Mouse (Mus musculus): ENCODE measurements around the gene Epm2aip1.

Epm2aip1 gene

GRCm38 (mm10) chr9:111289294-111289831 lies 17.6 kb downstream of the Epm2aip1 start:
- DNase-seq: no peak

- DNase-seq: peak; percentile 95
These were observed 18.2 kb downstream of the Epm2aip1 start for GRCm38 (mm10) chr9:111289832-111290339.

DNA sequence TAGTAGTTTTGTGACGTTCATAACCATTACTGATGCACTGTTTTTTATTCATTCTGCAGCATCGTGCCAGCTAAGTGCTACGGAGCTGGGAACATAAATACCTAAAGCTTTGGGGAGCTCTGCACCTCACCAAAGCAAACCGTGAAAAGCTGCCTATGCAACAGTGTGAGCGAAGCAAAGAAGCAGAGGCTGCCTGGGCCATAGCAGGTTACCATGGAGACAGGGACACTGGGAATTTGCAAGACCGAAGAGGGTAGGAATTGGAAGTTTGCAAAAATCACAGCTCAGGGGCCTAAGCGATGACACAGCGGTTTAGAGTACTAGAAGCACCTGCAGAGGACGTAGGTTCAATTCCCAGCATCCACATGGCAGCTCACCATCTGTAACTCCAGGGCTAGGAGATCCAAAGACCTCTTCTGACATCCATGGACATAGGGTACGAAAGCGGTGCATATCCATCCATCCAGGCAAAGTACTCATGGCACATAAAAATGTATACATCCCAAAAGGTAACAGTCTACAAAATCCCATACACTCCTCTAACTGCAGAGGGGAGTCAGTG lies 18.9 kb downstream of the Epm2aip1 start:
- no peak for DNase-seq

DNA sequence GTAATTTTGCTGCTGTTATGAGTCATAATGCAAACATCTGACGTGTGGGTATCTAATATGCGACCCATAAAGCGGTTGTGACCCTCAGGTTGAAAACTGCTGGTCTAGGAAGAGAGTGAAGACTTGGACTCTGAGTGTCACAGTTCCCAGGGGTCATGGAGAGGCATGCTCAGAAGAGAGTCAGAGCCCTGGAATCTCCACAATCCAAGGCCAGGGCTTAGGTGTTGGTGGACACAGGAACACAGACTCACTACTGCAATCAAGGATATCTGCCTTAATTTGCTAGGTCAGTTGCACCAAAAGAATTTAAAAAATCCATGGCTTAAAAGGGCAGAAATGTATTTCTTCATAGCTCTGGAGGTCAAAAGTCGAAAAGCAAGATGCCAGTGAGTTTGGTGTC lies 21.5 kb downstream of the Epm2aip1 start:
- DNase-seq: no peak

DNA sequence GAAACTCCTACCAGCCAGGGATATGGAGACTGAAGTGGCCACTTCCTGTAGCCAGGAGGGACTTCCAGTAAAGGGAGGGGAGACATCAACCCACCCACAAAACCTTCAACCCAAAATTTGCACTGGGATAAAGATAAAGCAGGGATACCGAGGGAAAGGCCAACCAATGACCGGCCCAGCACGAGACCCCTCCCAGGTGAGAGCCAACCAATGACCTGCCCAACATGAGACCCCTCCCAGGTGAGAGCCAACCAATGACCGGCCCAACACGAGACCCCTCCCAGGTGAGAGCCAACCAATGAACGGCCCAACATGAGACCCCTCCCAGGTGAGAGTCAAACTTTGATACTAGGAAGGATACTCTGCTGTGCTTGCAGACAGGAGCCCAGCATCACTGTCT lies 23.2 kb downstream of the Epm2aip1 start:
- DNase-seq: no peak

GRCm38 (mm10) chr9:111295323-111295722 lies 23.6 kb downstream of the Epm2aip1 start:
- DNase-seq: no peak

GRCm38 (mm10) chr9:111296433-111296832 lies 24.7 kb downstream of the Epm2aip1 start:
- no peak for DNase-seq

DNA sequence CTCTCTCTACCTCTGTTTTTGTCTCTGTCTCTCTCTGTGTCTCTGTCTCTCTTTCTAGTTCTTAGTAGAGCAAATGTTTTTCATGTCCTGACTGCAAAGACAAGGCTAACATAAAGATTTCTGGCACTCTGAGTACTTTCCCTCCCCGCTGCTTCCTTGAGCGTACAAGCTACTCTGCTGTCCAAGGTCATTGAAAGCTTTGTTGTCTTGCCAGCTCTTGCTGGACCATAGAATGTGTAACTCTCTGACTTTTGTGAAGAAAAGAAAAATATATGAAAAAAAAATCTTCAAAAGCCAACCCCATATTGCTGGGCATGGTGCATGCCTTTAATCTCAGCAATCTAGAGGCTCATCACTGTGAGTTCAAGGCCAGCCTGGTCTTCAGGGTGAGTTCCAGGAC lies 26.9 kb downstream of the Epm2aip1 start:
- no peak for DNase-seq

DNA sequence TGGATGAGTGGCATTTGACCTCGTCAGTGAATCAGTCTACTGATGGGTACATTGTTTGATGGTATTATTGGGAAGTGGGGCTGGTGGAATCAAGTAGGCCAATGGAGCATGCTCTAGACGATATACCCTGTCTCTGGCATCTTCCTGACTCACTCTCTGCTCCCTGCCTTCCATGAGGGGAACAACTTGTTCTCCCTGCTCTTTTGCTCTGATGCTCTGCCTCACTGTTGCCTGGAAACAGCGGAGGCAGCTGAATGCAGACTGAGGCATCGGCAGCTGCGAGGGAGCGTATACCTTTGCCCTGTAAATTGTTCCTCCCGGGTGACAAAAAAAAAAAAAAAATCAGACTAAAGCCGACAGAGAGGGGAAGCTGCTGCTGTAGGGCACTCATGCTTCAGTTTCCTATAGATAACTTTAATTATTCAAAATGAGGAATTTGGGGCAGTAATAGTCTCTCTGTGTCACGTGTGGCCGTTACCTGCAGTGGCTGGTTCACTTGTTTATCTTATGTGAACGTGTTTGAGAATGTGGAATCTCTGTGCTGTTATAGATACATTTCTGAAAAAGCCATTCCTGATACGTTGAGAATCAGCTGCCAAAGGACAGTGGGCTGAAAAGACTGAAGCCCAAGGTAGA lies 30.6 kb downstream of the Epm2aip1 start:
- no peak for DNase-seq

GRCm38 (mm10) chr9:111304036-111304435 lies 32.3 kb downstream of the Epm2aip1 start:
- DNase-seq: no peak

DNA sequence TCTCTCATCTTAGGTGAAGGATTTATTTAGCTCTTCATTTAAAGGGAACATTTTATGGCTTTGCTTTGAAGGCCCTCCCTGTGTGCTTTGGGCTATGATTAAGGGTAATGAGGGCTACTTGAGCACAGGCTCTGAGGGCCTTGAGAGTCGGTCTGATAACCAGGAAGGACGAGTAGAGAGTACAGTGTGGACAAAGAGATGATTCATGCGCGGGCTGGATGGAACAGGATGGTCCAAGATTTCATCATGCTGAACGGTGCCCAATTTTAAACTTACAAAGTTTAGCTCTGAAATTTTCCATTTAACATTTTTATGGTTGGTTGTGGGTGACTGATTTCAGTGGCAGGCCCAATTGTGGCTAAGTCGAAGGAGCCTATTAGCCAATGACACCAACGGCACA lies 34.4 kb downstream of the Epm2aip1 start:
- DNase-seq: no peak

DNA sequence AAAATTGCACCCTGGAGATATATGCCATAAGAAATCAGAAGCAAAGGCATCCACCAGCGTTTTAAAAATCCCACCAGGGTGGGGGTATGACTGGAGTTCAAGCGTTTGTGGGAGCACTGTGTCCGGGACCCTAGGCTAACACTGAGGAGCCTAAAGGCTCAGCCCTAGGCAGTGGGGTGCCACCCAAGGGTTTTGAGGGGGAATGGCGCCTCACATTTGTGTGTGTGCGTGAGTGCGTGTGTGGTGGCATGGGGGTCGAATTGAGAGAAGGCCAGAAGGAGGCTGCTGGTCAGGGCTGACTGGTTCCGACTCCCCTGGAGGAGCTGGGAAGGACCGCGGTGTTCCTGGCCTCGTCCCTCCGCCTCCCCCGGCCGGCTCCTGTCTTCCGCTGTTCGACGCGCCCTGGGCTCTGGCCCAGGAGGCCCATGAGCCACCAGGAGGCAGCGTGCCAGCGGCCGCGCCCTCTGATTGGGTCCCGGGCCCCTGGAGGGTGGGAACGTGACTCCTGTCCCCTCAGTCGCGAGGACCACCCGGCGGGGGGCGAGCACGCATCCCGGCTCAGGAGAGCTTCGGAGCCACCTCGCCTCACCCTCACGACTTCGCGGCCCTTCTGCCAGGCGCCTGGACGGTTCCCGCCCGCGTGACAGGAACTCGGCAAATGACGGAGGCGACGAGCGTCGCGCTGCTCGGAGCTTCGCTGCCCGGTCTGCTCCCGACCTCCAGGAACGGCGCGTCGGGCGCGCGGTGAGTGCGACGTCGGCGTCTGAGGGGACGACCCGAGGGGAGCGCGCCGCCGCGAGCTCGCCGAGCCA lies 39.5 kb downstream of the Epm2aip1 start, which contains the start of gene Trank1:
Gene Trank1 (plus strand): TSS at position 709 of the 812 bp plus-strand sequence.
- DNase-seq: no peak

- DNase-seq: no peak
These were observed 40.2 kb downstream of the Epm2aip1 start for GRCm38 (mm10) chr9:111311843-111312441.

DNA sequence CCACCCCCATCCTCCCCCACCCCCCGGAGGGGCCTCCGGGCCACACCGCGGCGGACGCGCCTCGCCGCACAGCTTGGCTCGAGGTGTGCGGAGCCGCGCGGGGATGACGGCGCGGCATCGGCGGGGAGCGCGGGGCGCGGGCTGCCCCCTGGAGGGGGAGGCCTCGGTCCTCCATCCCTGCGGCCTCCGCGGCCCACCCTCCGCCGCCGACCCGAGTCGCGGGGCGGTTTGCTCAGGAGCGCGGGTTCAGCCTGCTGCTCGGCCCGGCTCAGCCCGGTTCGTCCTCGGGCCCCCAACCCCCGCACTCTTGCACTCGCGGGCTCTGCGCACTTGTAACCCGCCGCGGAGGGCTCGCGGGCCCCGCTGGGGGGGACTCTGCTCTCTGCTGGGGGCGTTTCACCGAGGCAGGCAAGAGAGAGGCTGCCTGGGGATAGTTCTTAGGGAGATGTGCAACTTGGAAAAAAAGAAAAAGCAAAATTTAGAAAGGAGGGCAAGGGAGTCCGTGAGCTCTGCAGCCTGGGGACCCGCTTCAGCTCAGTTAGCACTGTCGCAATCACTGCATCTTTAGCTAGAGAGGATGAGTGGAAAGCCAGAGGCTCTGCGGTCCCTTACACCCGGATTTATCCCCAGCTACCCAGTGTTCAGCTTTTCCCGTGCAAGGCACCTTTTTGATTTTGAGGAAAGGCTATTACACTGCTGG lies 40.9 kb downstream of the Epm2aip1 start:
- DNase-seq: no peak

DNA sequence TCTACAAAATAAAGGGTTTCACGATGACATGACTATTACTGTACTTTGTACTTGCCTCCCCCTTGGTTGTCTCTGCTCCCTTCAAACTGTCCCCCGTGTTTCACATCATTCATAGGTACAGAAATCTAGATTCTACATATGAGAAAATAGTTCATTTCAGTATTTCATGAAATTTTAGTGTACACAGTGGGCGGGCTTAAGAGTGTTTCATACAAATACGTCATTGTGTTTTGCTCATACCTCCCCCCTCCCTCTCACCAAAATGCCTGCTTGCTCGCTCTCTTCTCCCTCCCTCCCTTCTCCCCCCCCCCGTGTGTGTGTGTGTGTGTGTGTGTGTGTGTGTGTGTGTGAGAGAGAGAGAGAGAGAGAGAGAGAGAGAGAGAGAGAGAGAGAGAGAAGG lies 41.6 kb downstream of the Epm2aip1 start:
- no peak for DNase-seq

GRCm38 (mm10) chr9:111313793-111314192 lies 42.1 kb downstream of the Epm2aip1 start:
- DNase-seq: no peak

DNA sequence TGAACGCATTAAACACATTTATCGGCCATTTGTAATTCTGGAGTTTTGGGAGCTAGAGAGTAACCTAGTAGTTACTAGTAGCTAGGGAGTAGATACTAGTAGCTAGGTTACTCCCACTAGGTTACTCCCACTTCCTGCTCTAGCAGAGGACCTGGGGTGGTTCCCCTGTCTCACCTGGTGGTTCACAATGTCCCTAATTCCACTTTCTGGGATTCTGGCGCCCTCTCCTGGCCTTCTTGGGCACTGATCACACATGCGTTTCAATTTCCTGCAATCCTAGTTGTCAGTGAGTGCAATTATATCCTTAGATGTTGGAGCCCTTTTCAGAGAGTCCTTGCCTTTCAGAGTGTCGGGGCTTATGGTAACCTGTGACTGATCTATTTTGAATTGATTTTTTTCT lies 42.5 kb downstream of the Epm2aip1 start:
- peak; percentile 37 for DNase-seq

DNA sequence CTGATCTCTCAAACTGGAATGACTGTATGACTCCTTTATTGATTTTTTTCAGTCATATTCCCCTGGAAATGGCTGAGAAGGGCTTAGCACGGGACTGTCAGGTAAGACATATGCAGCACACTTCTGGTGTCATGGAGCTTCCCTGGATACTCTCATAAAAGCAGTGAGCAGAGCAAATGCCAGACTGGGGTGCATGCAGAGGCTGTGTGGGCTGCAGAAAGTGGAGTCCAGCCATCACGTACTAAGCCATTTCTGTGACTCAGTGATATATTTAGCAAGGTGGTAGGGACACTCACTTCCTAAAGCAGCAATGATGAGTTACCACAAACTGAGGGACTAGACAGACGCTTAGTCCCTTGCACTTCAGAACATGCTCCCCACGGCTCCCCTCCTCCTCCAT lies 49.2 kb downstream of the Epm2aip1 start:
- DNase-seq: no peak

DNA sequence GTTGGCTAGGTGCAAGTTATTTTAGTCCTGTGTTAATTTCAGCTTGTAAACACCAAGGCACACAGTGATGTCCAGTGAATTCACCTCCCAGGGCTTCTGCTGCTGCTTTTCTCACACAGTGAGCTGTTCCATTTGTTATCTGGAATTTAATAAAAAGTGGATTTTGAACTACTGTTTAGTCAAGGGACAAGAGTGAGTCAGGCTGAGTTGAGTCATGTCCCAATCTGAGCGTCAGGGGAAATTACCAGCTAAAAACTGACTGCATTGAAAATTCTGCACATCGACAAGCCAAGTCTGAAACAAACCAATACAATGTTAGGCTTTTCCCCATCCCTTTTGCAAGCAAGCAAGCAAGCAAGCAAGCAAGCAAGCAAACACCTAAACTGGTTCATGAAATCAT lies 53.2 kb downstream of the Epm2aip1 start:
- DNase-seq: no peak

Data from cerebellum, adult 9-10 months (tissue).